ENCODE assay signal across 19 mouse cellular contexts in genomic region chr8:93632896-93633295, GRCm38 (mm10).
"Had no signal": no experiment of that assay in that cellular context is flagged by ENCODE, and none has a peak within 500 bp of the region (broad histone marks: within the 10 kb centered on the region; RNA-seq: fewer than 3 reads in every experiment).

No protein-coding gene starts in this region.

- H3K4me3 ChIP-seq: limb, embryonic 10.5 days; limb, embryonic 13.5 days; liver, embryonic 12.5 days; liver, embryonic 15.5 days; lung, embryonic 15.5 days; megakaryocyte, embryonic 14.5 days; midbrain, embryonic 10.5 days; midbrain, embryonic 13.5 days; myocyte; neural tube, embryonic 13.5 days had no signal

- H3K27me3 ChIP-seq: limb, embryonic 13.5 days; liver, embryonic 12.5 days; liver, embryonic 15.5 days; megakaryocyte, embryonic 14.5 days; midbrain, embryonic 13.5 days; neural tube, embryonic 13.5 days had no signal

- H3K9me3 ChIP-seq: limb, embryonic 10.5 days; limb, embryonic 13.5 days; liver, embryonic 12.5 days; liver, embryonic 15.5 days; lung, embryonic 15.5 days; midbrain, embryonic 10.5 days; midbrain, embryonic 13.5 days; neural tube, embryonic 13.5 days had no signal

- H3K36me3 ChIP-seq: limb, embryonic 10.5 days; limb, embryonic 13.5 days; liver, embryonic 12.5 days; liver, embryonic 15.5 days; lung, embryonic 15.5 days; midbrain, embryonic 10.5 days; midbrain, embryonic 13.5 days; neural tube, embryonic 13.5 days had no signal

- H3K4me1 ChIP-seq: limb, embryonic 10.5 days; limb, embryonic 13.5 days; liver, embryonic 12.5 days; liver, embryonic 15.5 days; lung, embryonic 15.5 days; megakaryocyte, embryonic 14.5 days; midbrain, embryonic 10.5 days had no signal

- H3K27ac ChIP-seq: limb, embryonic 10.5 days; limb, embryonic 13.5 days; liver, embryonic 12.5 days; liver, embryonic 15.5 days; lung, embryonic 15.5 days; midbrain, embryonic 10.5 days; midbrain, embryonic 13.5 days; neural tube, embryonic 13.5 days had no signal

- DNase-seq: kidney, adult 18-20 months; kidney, adult 9 months; kidney, postnatal 36 days; liver; lung, adult 18-20 months; lung, postnatal 10 days; lung, postnatal 36 days; thymus, adult 18-20 months; thymus, postnatal 36 days had no signal
